Mouse (Mus musculus): ENCODE results near the gene Hao2. TPM values are rescaled to one million over a fixed set of nuclear protein-coding genes. Genes with fewer than 3 reads are reported as not detected.

The Hao2 gene
- polyA plus RNA-seq, 1 experiment = 1.3 TPM

DNA sequence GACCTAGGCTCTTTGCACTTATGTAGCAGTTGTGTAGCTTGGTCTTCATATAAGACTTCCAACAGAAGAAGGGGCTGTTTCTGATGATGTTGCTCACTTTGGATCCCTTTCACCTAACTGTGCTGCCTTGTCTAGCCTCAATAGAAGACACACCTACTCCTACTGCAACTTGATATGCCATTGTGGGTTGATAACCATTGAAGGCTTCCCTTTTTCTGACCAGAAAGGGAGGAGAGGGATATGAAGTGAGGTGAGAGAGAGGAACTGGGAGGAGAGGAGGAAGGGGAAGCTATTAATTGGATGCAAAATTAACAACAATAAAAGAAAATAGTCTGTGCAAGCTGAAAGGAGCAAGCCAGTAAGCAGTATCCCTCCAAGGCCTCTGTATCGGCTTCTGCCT lies 30.2 kb downstream of the Hao2 start:
- 90% methylated on average over 1 of the region's 1 CpGs for WGBS
- DNase-seq (ENCODE audit: low read depth, low spot score) = no peak

DNA sequence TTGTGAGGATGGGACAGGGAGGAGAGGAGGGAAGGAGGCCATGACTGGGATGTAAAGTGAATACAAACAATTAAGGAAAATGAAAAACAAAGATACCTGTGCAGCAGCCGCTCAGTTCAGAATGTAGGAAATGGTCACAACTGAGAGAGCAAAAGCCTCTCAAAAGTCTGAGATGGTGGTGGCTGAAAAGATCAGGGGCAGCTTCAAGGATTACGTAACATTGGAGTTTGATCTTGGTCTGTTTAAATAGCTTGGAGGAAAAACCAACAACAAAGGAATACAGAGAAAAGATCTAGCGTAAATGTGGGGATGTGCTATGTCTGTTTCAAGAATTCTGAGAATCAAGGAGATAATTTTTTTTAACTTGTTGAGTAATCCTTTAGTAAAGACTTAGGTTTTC lies 33.5 kb downstream of the Hao2 start, which contains the start of gene Hsd3b1:
TSS of gene Hsd3b1 (minus strand) at position 219 of the 400 bp plus-strand sequence.
- DNase-seq (ENCODE audit: low read depth, low spot score) = no peak
- 68% methylated on average over 3 of the region's 3 CpGs for WGBS

DNA sequence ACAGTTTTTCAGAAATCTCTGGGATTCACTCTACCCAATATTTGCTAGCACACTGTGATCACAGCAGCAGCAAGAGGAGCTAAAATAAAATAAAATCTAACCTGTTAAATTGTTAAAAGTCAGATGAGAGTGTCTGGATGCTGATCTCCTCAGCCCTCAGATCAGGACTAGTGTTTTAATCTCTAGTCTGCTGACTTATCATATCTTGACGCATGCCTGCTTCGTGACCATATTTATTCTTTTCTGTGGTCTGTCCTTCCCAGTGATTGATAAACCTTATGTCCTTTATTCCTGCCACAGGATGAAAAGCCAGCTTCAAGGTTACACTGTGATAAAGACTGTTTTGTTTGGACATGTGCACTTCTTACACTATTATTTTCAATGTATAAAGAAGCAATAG lies 35.0 kb downstream of the Hao2 start:
- no peak for DNase-seq (ENCODE audit: low read depth, low spot score)
- 82% methylated on average over 2 of the region's 2 CpGs for WGBS

DNA sequence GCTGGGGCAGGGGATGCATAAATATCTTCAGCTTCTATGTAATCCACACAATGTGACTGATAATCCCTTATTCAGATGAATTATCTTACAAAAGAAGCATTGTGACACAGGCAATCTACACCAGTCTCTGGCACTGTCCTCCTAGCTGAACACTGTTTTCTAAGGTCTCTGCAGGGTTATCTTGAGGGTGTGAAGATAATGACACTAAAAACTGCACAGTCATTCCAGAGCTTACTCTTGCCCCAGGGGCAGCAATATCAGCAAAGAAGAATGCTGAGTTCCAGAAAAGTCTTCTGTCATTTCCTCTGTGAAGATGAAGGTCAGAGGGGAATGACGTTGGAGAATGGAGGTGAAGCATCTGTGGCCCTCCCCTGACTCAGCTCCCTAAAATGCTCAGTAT lies 36.1 kb downstream of the Hao2 start:
- WGBS = 48% methylated on average over 1 of the region's 1 CpGs

DNA sequence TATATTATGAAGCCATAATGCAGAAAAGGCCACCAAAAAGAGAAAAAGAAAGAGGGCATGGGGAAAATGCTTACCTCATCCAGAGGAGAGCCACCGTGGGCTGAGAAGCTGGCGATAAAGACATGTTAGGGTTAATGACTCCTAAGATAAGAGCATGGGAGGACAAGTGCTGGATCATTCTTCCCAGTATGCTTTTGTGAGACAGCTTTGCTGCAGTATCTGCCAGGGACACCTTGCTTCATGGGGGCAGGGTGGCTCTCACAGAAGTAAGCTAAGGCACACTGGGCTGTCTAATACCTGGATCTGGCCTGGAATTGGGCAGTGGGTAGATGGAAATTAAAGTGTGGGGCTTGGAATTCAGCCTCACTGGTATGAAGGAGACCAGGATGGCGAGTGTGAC lies 37.9 kb downstream of the Hao2 start:
- WGBS = 84% methylated on average over 3 of the region's 3 CpGs
- DNase-seq (ENCODE audit: low read depth, low spot score) = no peak

More for the DNA sequence above, 36.1 kb downstream of the Hao2 start:
- no peak for DNase-seq (ENCODE audit: low read depth, low spot score)

- no peak for DNase-seq (ENCODE audit: low read depth, low spot score)
- WGBS = 5% methylated on average over 1 of the region's 1 CpGs
Observed at GRCm38 (mm10) chr3:98853685-98854084, 39.4 kb downstream of the Hao2 start.

DNA sequence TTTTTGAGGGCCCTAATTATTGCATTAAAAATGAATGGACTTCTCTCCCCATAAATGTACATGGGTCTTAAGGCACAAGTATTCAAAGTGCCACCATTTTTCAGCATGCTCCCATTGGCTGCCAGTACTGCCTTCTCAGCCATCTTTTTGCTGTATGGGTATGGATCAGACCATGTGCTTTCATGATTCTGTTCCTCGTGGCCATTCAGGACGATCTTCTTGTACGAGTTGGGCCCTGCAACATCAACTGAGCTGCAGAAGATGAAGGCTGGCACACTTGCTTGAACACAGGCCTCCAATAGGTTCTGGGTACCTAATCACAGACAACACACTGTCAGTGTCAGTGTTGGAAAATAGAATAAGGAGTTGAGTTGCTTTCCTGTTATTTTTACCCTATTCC lies 40.0 kb downstream of the Hao2 start:
- no peak for DNase-seq (ENCODE audit: low read depth, low spot score)
- 95% methylated on average over 3 of the region's 3 CpGs for WGBS

DNA sequence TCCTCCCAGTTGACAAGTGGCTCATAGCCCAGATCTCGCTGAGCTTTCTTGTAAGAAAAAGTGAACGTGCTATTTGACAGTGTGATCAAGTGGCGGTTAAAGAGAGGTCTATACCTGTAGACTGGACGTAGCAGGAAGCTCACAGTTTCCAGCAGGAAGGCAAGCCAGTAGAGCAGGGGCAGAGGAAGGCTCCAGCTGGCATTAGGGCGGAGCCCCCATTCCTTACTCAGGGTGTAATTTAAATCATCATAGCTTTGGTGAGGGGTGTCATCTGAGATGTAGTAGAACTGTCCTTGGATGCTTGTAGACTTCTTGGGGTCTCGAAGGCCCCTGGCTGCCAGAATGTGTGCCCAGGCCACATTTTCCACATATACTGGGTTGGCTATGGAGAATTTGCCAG lies 40.4 kb downstream of the Hao2 start:
- 89% methylated on average over 6 of the region's 6 CpGs for WGBS
- DNase-seq (ENCODE audit: low read depth, low spot score) = no peak

- no peak for DNase-seq (ENCODE audit: low read depth, low spot score)
- WGBS = 77% methylated on average over 2 of the region's 2 CpGs
Observed at GRCm38 (mm10) chr3:98851853-98852252, 41.2 kb downstream of the Hao2 start.

- WGBS = 68% methylated on average over 5 of the region's 5 CpGs
- DNase-seq (ENCODE audit: low read depth, low spot score) = no peak
Observed at GRCm38 (mm10) chr3:98850262-98850661, 42.8 kb downstream of the Hao2 start.

DNA sequence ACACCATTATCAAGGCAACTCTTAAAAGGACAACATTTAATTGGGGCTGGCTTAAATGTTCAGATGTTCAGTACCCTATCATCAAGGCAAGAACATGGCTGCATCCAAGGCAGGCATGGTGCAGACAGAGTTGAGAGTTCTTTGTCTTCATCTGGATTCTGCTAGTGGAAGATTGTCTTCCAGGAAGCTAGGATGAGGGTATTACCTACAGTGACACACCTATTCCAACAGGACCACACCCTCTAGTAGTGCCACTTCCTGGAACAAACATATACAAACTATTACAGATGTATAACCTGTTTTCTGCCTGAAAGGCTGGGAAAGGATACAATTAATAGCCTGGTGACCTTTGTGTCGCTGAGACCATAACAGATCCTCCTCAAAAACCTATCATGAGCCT lies 44.1 kb downstream of the Hao2 start:
- peak; percentile 14 for DNase-seq (ENCODE audit: low read depth, low spot score)
- 52% methylated on average over 1 of the region's 1 CpGs for WGBS

Other genes with a start within 250 kb of the Hao2 start
- 0.36 and 0.56 TPM in 2 replicates for gene Hsd3b2, start 168.7 kb downstream of the Hao2 start, polyA plus RNA-seq (2012; rRNA removed)
- 6.4 and 14.0 TPM in 2 replicates for gene Hsd3b3, start 130.1 kb downstream of the Hao2 start, polyA plus RNA-seq (2012; rRNA removed)
- gene Hsd3b6, start 78.8 kb downstream of the Hao2 start, polyA plus RNA-seq (2012; rRNA removed) = not detected in 2 replicates
- 0.11 TPM in 1 of 2 replicates, not detected in the other for gene Hsd3b1, start 33.4 kb downstream of the Hao2 start, polyA plus RNA-seq (2012; rRNA removed)
- gene Wars2, start 247.8 kb upstream of the Hao2 start, polyA plus RNA-seq (2012; rRNA removed) = 5.4 and 5.6 TPM in 2 replicates